Mouse (Mus musculus) heart, postnatal 0 days (tissue): ENCODE measurements around the gene Hip1r. TPM values are rescaled to one million over a fixed set of nuclear protein-coding genes. Genes with fewer than 3 reads are reported as not detected.

Experiments
- ATAC-seq: fragments of 200-750 bp; cut with Nextera tagmentation; 2 replicates; pipeline ENCODE4 v1.8.0; 2017; ENCODE audit warnings: low read depth, moderate number of reproducible peaks, moderate library complexity; ENCODE audit not compliant: insufficient read depth
- DNase-seq: peaks from one replicate; pipeline ENCODE4 v3.0.0-alpha.2; 2016; ENCODE audit warnings: low spot score
- H3K27ac ChIP-seq: fragments of 300-500 bp; sonication (generic); 2 replicates; pipeline ENCODE4 v1.5.1; 2014; ENCODE audit warnings: low read depth, mild to moderate bottlenecking
- H3K27me3 ChIP-seq: fragments of 300-500 bp; sonication (generic); 2 replicates; pipeline ENCODE4 v1.6.1; 2014; ENCODE audit warnings: low read length, mixed read lengths; ENCODE audit not compliant: control insufficient read depth, insufficient read depth
- H3K36me3 ChIP-seq: fragments of 300-500 bp; sonication (generic); replicated peaks from 2 replicates; pipeline ENCODE4 v1.6.1; 2014; ENCODE audit warnings: low read length, mixed read lengths; ENCODE audit not compliant: control insufficient read depth, insufficient read depth
- H3K4me1 ChIP-seq: fragments of 300-500 bp; sonication (generic); 2 replicates; pipeline ENCODE4 v1.6.1; 2014; ENCODE audit warnings: antibody characterized with exemption; ENCODE audit not compliant: control insufficient read depth, insufficient read depth
- H3K4me2 ChIP-seq: fragments of 300-500 bp; sonication (generic); 2 replicates; pipeline ENCODE4 v1.6.1; 2014; ENCODE audit warnings: low read depth, mild to moderate bottlenecking, low read length, moderate library complexity
- H3K4me3 ChIP-seq: fragments of 300-500 bp; sonication (generic); 2 replicates; pipeline ENCODE4 v1.5.1; 2014; ENCODE audit warnings: low read depth, low read length
- H3K9ac ChIP-seq: fragments of 300-500 bp; sonication (generic); replicated peaks from 2 replicates; pipeline ENCODE4 v1.6.1; 2014; ENCODE audit warnings: low read depth, low read length, mixed read lengths
- H3K9me3 ChIP-seq: fragments of 300-500 bp; sonication (generic); replicated peaks from 2 replicates; pipeline ENCODE4 v1.6.1; 2016; ENCODE audit warnings: low read length; ENCODE audit not compliant: control insufficient read depth
- CTCF ChIP-seq: IDR thresholded peaks from 2 replicates; pipeline ENCODE4 v1.5.1; 2016; ENCODE audit warnings: antibody characterized with exemption, control low read depth, low read depth
- EP300 ChIP-seq: IDR thresholded peaks from 2 replicates; pipeline ENCODE4 v1.6.1; 2016; ENCODE audit warnings: antibody characterized with exemption, low read depth
- WGBS: fragments of 180-500 bp; shearing (Covaris S2); extraction: QIAGEN DNeasy Blood & Tissue Kit; methylation state at CpG from one replicate; pipeline ENCODE4 v1.1.7; 2014; 5-methylcytosine and 5-hydroxymethylcytosine counted together
- polyA plus RNA-seq: library from polyadenylated mRNA; unstranded; fragments of >200 nt; fragmentation: Nextera tagmentation; extraction: Ambion mirVana; gene quantifications from 2 replicates; pipeline ENCODE4 v1.2.1, GENCODE M21; 2015
- total RNA-seq: library from RNA; depleted of rRNA; stranded (reverse); fragments of >200 nt; gene quantifications from 2 replicates; pipeline ENCODE4 v1.2.3, GENCODE M21; 2014; ENCODE audit warnings: low replicate concordance

Hip1r gene
- total and polyA plus RNA-seq, 2 experiments from 2014 or later: 11.9 to 16.3 TPM

GRCm38 (mm10) chr5:123992193-123992637 lies 18.8 kb downstream of the Hip1r start:
- H3K27me3 ChIP-seq: no peaks in the 10 kb centered on the region
- H3K9me3 ChIP-seq: no peaks in the 10 kb centered on the region
- peaks cover 22% of the 10 kb centered on the region for H3K4me1 ChIP-seq
- peak; percentile 69 for ATAC-seq
- no peak overlapping the region; the same call in 1 of the 2 replicates for H3K4me2 ChIP-seq
- TF ChIP-seq CTCF: no peak
- no peak for TF ChIP-seq EP300
- H3K4me3 ChIP-seq: no peak overlapping the region
- H3K27ac ChIP-seq: peak overlapping the region; percentile 90
- 38% methylated on average over 10 of the region's 10 CpGs for WGBS
- peaks cover 8% of the 10 kb centered on the region; the same call in 1 of the 2 replicates for H3K36me3 ChIP-seq
- DNase-seq: peak; percentile 81
- 0 out of 2 replicates have a peak overlapping the region, but pooled peaks have one; percentile 13 for H3K9ac ChIP-seq

- peak; percentile 82 for ATAC-seq
- H3K9ac ChIP-seq: 0 out of 2 replicates have a peak overlapping the region, but pooled peaks have one; percentile 13
- peaks cover 10% of the 10 kb centered on the region; the same call in 1 of the 2 replicates for H3K36me3 ChIP-seq
- no peaks in the 10 kb centered on the region for H3K9me3 ChIP-seq
- H3K4me1 ChIP-seq: peaks cover 22% of the 10 kb centered on the region
- no peaks in the 10 kb centered on the region for H3K27me3 ChIP-seq
- DNase-seq: peak; percentile 78
- H3K4me3 ChIP-seq: no peak overlapping the region
- 34% methylated on average over 5 of the region's 5 CpGs for WGBS
- peak overlapping the region; percentile 90 for H3K27ac ChIP-seq
- H3K4me2 ChIP-seq: no peak overlapping the region
- TF ChIP-seq CTCF: peak; percentile 94
- no peak for TF ChIP-seq EP300
Measured at GRCm38 (mm10) chr5:123992794-123993193, 19.4 kb downstream of the Hip1r start.

- Histone ChIP-seq H3K9ac (no peak overlapping the region), H3K4me2 (no peak overlapping the region), H3K36me3 (peaks cover 10% of the 10 kb centered on the region; the same call in 1 of the 2 replicates), H3K4me1 (peaks cover 22% of the 10 kb centered on the region), H3K4me3 (no peak overlapping the region), H3K27ac (peak overlapping the region; percentile 79), H3K9me3 (no peaks in the 10 kb centered on the region), H3K27me3 (no peaks in the 10 kb centered on the region)
- WGBS: 45% methylated on average over 7 of the region's 7 CpGs
- ATAC-seq (peak; percentile 80), DNase-seq (peak; percentile 75)
- TF ChIP-seq CTCF (peak; percentile 30; the same call in 1 of the 2 replicates), EP300 (no peak)
Measured at GRCm38 (mm10) chr5:123993263-123994036, 20.0 kb downstream of the Hip1r start.

- TF ChIP-seq EP300: no peak
- no peak for TF ChIP-seq CTCF
- 87% methylated on average over 7 of the region's 7 CpGs for WGBS
- H3K27ac ChIP-seq: 0 out of 2 replicates have a peak overlapping the region, but pooled peaks have one; percentile 79
- ATAC-seq: no peak
- no peak overlapping the region for H3K4me2 ChIP-seq
- H3K4me1 ChIP-seq: peaks cover 22% of the 10 kb centered on the region
- H3K27me3 ChIP-seq: no peaks in the 10 kb centered on the region
- H3K4me3 ChIP-seq: no peak overlapping the region
- no peak overlapping the region for H3K9ac ChIP-seq
- peaks cover 15% of the 10 kb centered on the region for H3K36me3 ChIP-seq
- DNase-seq: no peak
- no peaks in the 10 kb centered on the region for H3K9me3 ChIP-seq
Measured at GRCm38 (mm10) chr5:123994468-123994867, 21.0 kb downstream of the Hip1r start.

- Histone ChIP-seq H3K4me3 (no peak overlapping the region), H3K9ac (no peak overlapping the region), H3K36me3 (peaks cover 18% of the 10 kb centered on the region), H3K27ac (no peak overlapping the region), H3K4me2 (no peak overlapping the region), H3K9me3 (no peaks in the 10 kb centered on the region), H3K27me3 (no peaks in the 10 kb centered on the region), H3K4me1 (peaks cover 22% of the 10 kb centered on the region)
- TF ChIP-seq CTCF (no peak), EP300 (no peak)
- ATAC-seq (no peak), DNase-seq (no peak)
- 70% methylated on average over 6 of the region's 6 CpGs for WGBS
Measured at GRCm38 (mm10) chr5:123995388-123995787, 22.0 kb downstream of the Hip1r start.

GRCm38 (mm10) chr5:123996194-123996593 lies 22.8 kb downstream of the Hip1r start:
- DNase-seq (no peak), ATAC-seq (no peak)
- H3K9me3 ChIP-seq: no peaks in the 10 kb centered on the region
- TF ChIP-seq CTCF: peak; percentile 16; the same call in 1 of the 2 replicates
- TF ChIP-seq EP300: no peak
- peaks cover 18% of the 10 kb centered on the region for H3K4me1 ChIP-seq
- no peaks in the 10 kb centered on the region for H3K27me3 ChIP-seq
- 84% methylated on average over 10 of the region's 10 CpGs for WGBS
- H3K4me2 ChIP-seq: no peak overlapping the region
- H3K4me3 ChIP-seq: no peak overlapping the region
- H3K36me3 ChIP-seq: peaks cover 20% of the 10 kb centered on the region
- no peak overlapping the region for H3K27ac ChIP-seq
- H3K9ac ChIP-seq: no peak overlapping the region
